Mouse (Mus musculus) heart, adult 2 months (tissue): ENCODE results near the gene Tat.

Source experiments
- CTCF ChIP-seq: fragments of 200-600 bp; IDR thresholded peaks from 2 replicates; pipeline ENCODE4 v1.8.1; 2022; ENCODE audit warnings: antibody characterized with exemption, mild to moderate bottlenecking, moderate library complexity
- EP300 ChIP-seq: fragments of 200-500 bp; IDR thresholded peaks from 2 replicates; pipeline ENCODE4 v1.6.1; 2011; ENCODE audit warnings: low read depth, low read length, control low read depth; ENCODE audit not compliant: insufficient read depth
- POLR2A ChIP-seq: fragments of 200-500 bp; IDR thresholded peaks from 2 replicates; pipeline ENCODE4 v1.6.1; 2011; ENCODE audit warnings: mild to moderate bottlenecking, low read depth, low read length, control low read depth; ENCODE audit not compliant: insufficient read depth

GRCm38 (mm10) chr8:110036156-110036555 is 45.9 kb downstream of the Tat start:
- TF ChIP-seq CTCF (no peak), EP300 (no peak), POLR2A (no peak)
